Mouse (Mus musculus) neural tube, embryonic 14.5 days (tissue): ENCODE measurements at regions not wholly inside any gene's neighbourhood (a gene's known extent, or its start where the extent isn't known, plus 50 kb on each side); places are given as distances from the start of the nearest gene placed in this dataset.
A peak's percentile ranks its signal among the peaks of the same experiment; 100 is the strongest.

Experiments
- ATAC-seq: fragments of 200-750 bp; cut with Nextera tagmentation; 2 replicates; pipeline ENCODE4 v1.8.0; 2017; ENCODE audit warnings: low read depth, mild to moderate bottlenecking, moderate TSS enrichment, moderate library complexity
- H3K27ac ChIP-seq: fragments of 300-500 bp; sonication (generic); 2 replicates; pipeline ENCODE4 v1.5.1; 2014; ENCODE audit warnings: low read depth, mild to moderate bottlenecking, control low read depth, low read length, moderate library complexity, mixed read lengths
- H3K27me3 ChIP-seq: fragments of 300-500 bp; sonication (generic); 2 replicates; pipeline ENCODE4 v1.6.1; 2014; ENCODE audit warnings: low read length; ENCODE audit not compliant: control insufficient read depth, insufficient read depth
- H3K36me3 ChIP-seq: fragments of 300-500 bp; sonication (generic); 2 replicates; pipeline ENCODE4 v1.6.1; 2014; ENCODE audit warnings: low read length, mixed read lengths; ENCODE audit not compliant: control insufficient read depth, insufficient read depth
- H3K4me1 ChIP-seq: fragments of 300-500 bp; sonication (generic); 2 replicates; pipeline ENCODE4 v1.6.1; 2014; ENCODE audit warnings: low read length; ENCODE audit not compliant: control insufficient read depth, insufficient read depth
- H3K4me2 ChIP-seq: fragments of 300-500 bp; sonication (generic); 2 replicates; pipeline ENCODE4 v1.6.1; 2014; ENCODE audit warnings: mild to moderate bottlenecking, low read depth, low read length, control low read depth
- H3K4me3 ChIP-seq: fragments of 300-500 bp; sonication (generic); 2 replicates; pipeline ENCODE4 v1.5.1; 2014; ENCODE audit warnings: low read depth, low read length, control low read depth, mixed read lengths
- H3K9ac ChIP-seq: fragments of 300-500 bp; sonication (generic); replicated peaks from 2 replicates; pipeline ENCODE4 v1.6.1; 2014; ENCODE audit warnings: low read depth, mild to moderate bottlenecking, control low read depth, low read length, mixed read lengths
- H3K9me3 ChIP-seq: fragments of 300-500 bp; sonication (generic); 2 replicates; pipeline ENCODE4 v1.6.1; 2016; ENCODE audit warnings: low read length; ENCODE audit not compliant: control insufficient read depth
- WGBS: fragments of 180-500 bp; shearing (Covaris S2); extraction: QIAGEN DNeasy Blood & Tissue Kit; methylation state at CpG from one replicate; pipeline ENCODE4 v1.1.7; 2014; 5-methylcytosine and 5-hydroxymethylcytosine counted together

- H3K9me3 ChIP-seq, result no peaks in the 10 kb centered on the region
- WGBS, result 66% methylated on average over 13 of the region's 13 CpGs
- H3K9ac ChIP-seq, result no peak overlapping the region
- H3K36me3 ChIP-seq, result no peaks in the 10 kb centered on the region
- no peak overlapping the region for H3K4me3 ChIP-seq
- H3K4me2 ChIP-seq, result no peak overlapping the region
- ATAC-seq, result peak; percentile 68
- peaks cover 5% of the 10 kb centered on the region for H3K4me1 ChIP-seq
- H3K27ac ChIP-seq, result no peak overlapping the region; the same call in none of the 2 replicates
- H3K27me3 ChIP-seq, result no peaks in the 10 kb centered on the region
Measured at GRCm38 (mm10) chr13:70192101-70193025, 390.2 kb downstream of the Med10 start.

- Histone ChIP-seq H3K9ac (no peak overlapping the region), H3K9me3 (no peaks in the 10 kb centered on the region), H3K4me3 (no peak overlapping the region), H3K4me1 (peaks cover 5% of the 10 kb centered on the region), H3K27me3 (no peaks in the 10 kb centered on the region), H3K4me2 (no peak overlapping the region), H3K36me3 (no peaks in the 10 kb centered on the region), H3K27ac (no peak overlapping the region)
- WGBS, result 89% methylated on average over 9 of the region's 9 CpGs
- no peak for ATAC-seq
Measured at GRCm38 (mm10) chr13:70193270-70193669, 391.1 kb downstream of the Med10 start.

- WGBS, result 76% methylated on average over 4 of the region's 4 CpGs
- peaks cover 5% of the 10 kb centered on the region for H3K4me1 ChIP-seq
- no peaks in the 10 kb centered on the region for H3K27me3 ChIP-seq
- no peak overlapping the region for H3K27ac ChIP-seq
- H3K4me3 ChIP-seq, result no peak overlapping the region
- no peaks in the 10 kb centered on the region for H3K36me3 ChIP-seq
- no peak overlapping the region for H3K9ac ChIP-seq
- H3K9me3 ChIP-seq, result no peaks in the 10 kb centered on the region
- H3K4me2 ChIP-seq, result no peak overlapping the region
- ATAC-seq, result no peak
Measured at GRCm38 (mm10) chr13:70195854-70196253, 393.7 kb downstream of the Med10 start.

GRCm38 (mm10) chr13:70198638-70199037 is 396.4 kb downstream of the Med10 start:
- H3K9me3 ChIP-seq, result no peaks in the 10 kb centered on the region
- H3K27ac ChIP-seq, result no peak overlapping the region
- WGBS, result 84% methylated on average over 4 of the region's 4 CpGs
- ATAC-seq, result no peak
- no peaks in the 10 kb centered on the region for H3K36me3 ChIP-seq
- no peak overlapping the region for H3K9ac ChIP-seq
- no peak overlapping the region for H3K4me2 ChIP-seq
- H3K4me1 ChIP-seq, result peaks cover 5% of the 10 kb centered on the region
- no peaks in the 10 kb centered on the region for H3K27me3 ChIP-seq
- no peak overlapping the region for H3K4me3 ChIP-seq

GRCm38 (mm10) chr13:70199087-70199486 is 396.9 kb downstream of the Med10 start:
- no peak overlapping the region for H3K27ac ChIP-seq
- ATAC-seq, result peak; percentile 61; the same call in 1 of the 2 replicates

GRCm38 (mm10) chr13:70205334-70205733 is 403.1 kb downstream of the Med10 start:
- H3K9ac ChIP-seq, result no peak overlapping the region
- ATAC-seq, result no peak
- WGBS, result 56% methylated on average over 7 of the region's 7 CpGs

More at GRCm38 (mm10) chr13:70199087-70199486, 396.9 kb downstream of the Med10 start:
- Histone ChIP-seq H3K9ac (no peak overlapping the region), H3K27me3 (no peaks in the 10 kb centered on the region), H3K36me3 (no peaks in the 10 kb centered on the region), H3K9me3 (no peaks in the 10 kb centered on the region), H3K4me1 (peaks cover 5% of the 10 kb centered on the region), H3K4me2 (no peak overlapping the region), H3K4me3 (no peak overlapping the region)
- WGBS, result 71% methylated on average over 1 of the region's 1 CpGs

GRCm38 (mm10) chr13:70210158-70210557 is 408.0 kb downstream of the Med10 start:
- no peak for ATAC-seq
- 45% methylated on average over 3 of the region's 3 CpGs for WGBS

More at GRCm38 (mm10) chr13:70205334-70205733, 403.1 kb downstream of the Med10 start:
- Histone ChIP-seq H3K36me3 (no peaks in the 10 kb centered on the region), H3K4me2 (no peak overlapping the region), H3K27ac (no peak overlapping the region), H3K4me3 (no peak overlapping the region), H3K9me3 (no peaks in the 10 kb centered on the region), H3K4me1 (no peaks in the 10 kb centered on the region), H3K27me3 (no peaks in the 10 kb centered on the region)

GRCm38 (mm10) chr13:70213017-70213416 is 410.8 kb downstream of the Med10 start:
- H3K4me1 ChIP-seq, result 0 out of 2 replicates have a peak, but pooled peaks cover 2% of the 10 kb centered on the region
- no peak overlapping the region for H3K4me3 ChIP-seq
- H3K9ac ChIP-seq, result no peak overlapping the region
- no peaks in the 10 kb centered on the region for H3K9me3 ChIP-seq
- 97% methylated on average over 3 of the region's 3 CpGs for WGBS
- H3K27ac ChIP-seq, result no peak overlapping the region
- H3K36me3 ChIP-seq, result no peaks in the 10 kb centered on the region
- H3K4me2 ChIP-seq, result no peak overlapping the region
- ATAC-seq, result no peak
- no peaks in the 10 kb centered on the region for H3K27me3 ChIP-seq

More at GRCm38 (mm10) chr13:70210158-70210557, 408.0 kb downstream of the Med10 start:
- H3K9ac ChIP-seq, result no peak overlapping the region
- H3K36me3 ChIP-seq, result no peaks in the 10 kb centered on the region
- no peaks in the 10 kb centered on the region for H3K9me3 ChIP-seq
- H3K4me3 ChIP-seq, result no peak overlapping the region
- H3K4me2 ChIP-seq, result no peak overlapping the region
- no peaks in the 10 kb centered on the region for H3K27me3 ChIP-seq
- H3K4me1 ChIP-seq, result no peaks in the 10 kb centered on the region
- H3K27ac ChIP-seq, result no peak overlapping the region

GRCm38 (mm10) chr13:70213622-70214021 is 411.4 kb downstream of the Med10 start:
- no peak overlapping the region for H3K9ac ChIP-seq
- no peaks in the 10 kb centered on the region for H3K9me3 ChIP-seq
- H3K4me2 ChIP-seq, result no peak overlapping the region
- H3K4me3 ChIP-seq, result no peak overlapping the region
- no peaks in the 10 kb centered on the region for H3K36me3 ChIP-seq
- no peak for ATAC-seq
- H3K27ac ChIP-seq, result no peak overlapping the region
- H3K27me3 ChIP-seq, result no peaks in the 10 kb centered on the region
- H3K4me1 ChIP-seq, result 0 out of 2 replicates have a peak, but pooled peaks cover 2% of the 10 kb centered on the region
- WGBS, result 92% methylated on average over 2 of the region's 2 CpGs
